Mouse (Mus musculus) stomach, embryonic 15.5 days (tissue): ENCODE measurements around the gene Crocc2. TPM values are rescaled to one million over a fixed set of nuclear protein-coding genes. Genes with fewer than 3 reads are reported as not detected.

Source experiments
- microRNA-seq: library from miRNA; unstranded; fragments of <30 nt; microRNA quantifications from one replicate; pipeline ENCODE4, GENCODE M21; 2016
- polyA plus RNA-seq: library from polyadenylated mRNA; unstranded; fragments of >200 nt; fragmentation: Nextera tagmentation; extraction: Ambion mirVana; gene quantifications from 2 replicates; pipeline ENCODE4 v1.2.1, GENCODE M21; 2015

Gene Crocc2
- polyA plus RNA-seq, 1 experiment from 2014 or later: 0.21 TPM

Small RNA genes lying within 50 kb of the gene (microRNA-seq; reads per million reads assigned to microRNA genes)
- not detected for gene Mir6901

Other genes with a start within 250 kb of the Crocc2 start
- 35.5 and 35.9 TPM in 2 replicates for gene Capn10, start 234.3 kb upstream of the Crocc2 start, polyA plus RNA-seq
- 6.2 and 7.7 TPM in 2 replicates for gene Gpr35, start 217.9 kb upstream of the Crocc2 start, polyA plus RNA-seq
- gene Aqp12, start 162.4 kb upstream of the Crocc2 start, polyA plus RNA-seq: 8.5 and 9.6 TPM in 2 replicates
- 15.2 and 18.3 TPM in 2 replicates for gene Kif1a, start 66.8 kb upstream of the Crocc2 start, polyA plus RNA-seq
- gene Agxt, start 33.5 kb upstream of the Crocc2 start, polyA plus RNA-seq: 0.44 and 0.54 TPM in 2 replicates
- gene 2310007B03Rik, start 7.8 kb upstream of the Crocc2 start, polyA plus RNA-seq: 4.6 and 8.2 TPM in 2 replicates
- 8.7 and 12.3 TPM in 2 replicates for gene Sned1, start 67.1 kb downstream of the Crocc2 start, polyA plus RNA-seq
- gene Mterf4, start 137.2 kb downstream of the Crocc2 start, polyA plus RNA-seq: 24.5 and 27.1 TPM in 2 replicates
- gene Ppp1r7, start 174.1 kb downstream of the Crocc2 start, polyA plus RNA-seq: 60.7 and 68.7 TPM in 2 replicates
- gene Pask, start 174.8 kb downstream of the Crocc2 start, polyA plus RNA-seq: 11.6 TPM in 2 replicates
- gene Ano7, start 205.2 kb downstream of the Crocc2 start, polyA plus RNA-seq: 1.7 and 1.8 TPM in 2 replicates